Comparison of ENCODE assay signal across 16 mouse cellular contexts in the genomic region with DNA sequence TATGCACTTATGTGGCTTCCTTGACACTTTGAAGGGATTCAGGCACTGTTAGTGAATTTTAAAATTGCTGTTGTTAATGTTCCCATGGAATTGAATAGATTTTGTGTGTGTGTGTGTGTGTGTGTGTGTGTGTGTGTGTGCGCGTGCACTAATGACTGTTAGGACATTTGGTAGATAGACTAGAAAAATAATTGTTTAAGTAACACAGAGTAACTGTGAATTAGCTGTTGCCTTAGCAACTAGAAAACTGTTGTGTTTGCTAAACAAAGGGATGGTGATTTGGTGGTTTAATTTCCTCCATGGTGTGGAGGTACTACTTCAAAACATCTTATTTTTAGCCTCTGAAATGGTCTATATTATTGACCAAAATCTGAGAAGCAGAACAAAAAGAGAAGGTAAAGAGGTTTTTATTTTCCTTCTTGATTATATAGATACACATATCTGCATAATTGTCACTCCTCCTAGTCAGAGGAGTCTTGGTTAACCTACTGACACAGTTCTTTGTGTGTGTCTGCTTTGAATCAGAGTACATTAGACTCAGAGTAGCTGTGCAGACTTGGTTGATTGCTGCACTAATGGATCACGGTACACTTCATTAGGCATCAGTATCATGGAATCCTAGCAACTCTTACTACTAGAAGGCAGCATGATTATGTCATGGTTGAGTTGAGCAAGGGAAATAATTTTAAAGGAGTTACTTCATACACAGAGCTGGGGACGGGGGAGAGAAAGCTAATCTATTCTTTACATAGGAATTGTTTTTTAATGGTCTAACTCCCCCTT. TPM values are rescaled to one million over a fixed set of nuclear protein-coding genes. Genes with fewer than 3 reads are reported as not detected.
DNase-seq lines count a peak whose midpoint lies in the region; ATAC-seq lines count a peak whose summit lies in the region.
"Had no signal": no experiment of that assay in that cellular context is flagged by ENCODE, and none has a peak within 500 bp of the region (broad histone marks: within the 10 kb centered on the region; RNA-seq: fewer than 3 reads in every experiment).

No protein-coding gene starts in this region.

- peak; percentile 78 for ATAC-seq in neural tube, embryonic 11.5 days (ENCODE audit: insufficient read depth, low FRiP score, low TSS enrichment)
- peak; percentile 82 for ATAC-seq in hindbrain, embryonic 12.5 days (ENCODE audit: low FRiP score)
- peak; percentile 27; the same call in 1 of the 2 replicates for ATAC-seq in midbrain, embryonic 15.5 days (replicated peaks)
- ATAC-seq: intestine, postnatal 0 days had no signal

- 71% methylated on average over 4 of the region's 4 CpGs for WGBS in neural tube, embryonic 11.5 days
- 60% methylated on average over 4 of the region's 4 CpGs for WGBS in hindbrain, embryonic 12.5 days
- WGBS in midbrain, embryonic 15.5 days = 74% methylated on average over 4 of the region's 4 CpGs

- H3K4me1 ChIP-seq in neural tube, embryonic 11.5 days (ENCODE audit: control insufficient read depth, insufficient read depth, low read length) = no peaks in the 10 kb centered on the region
- peaks cover 8% of the 10 kb centered on the region for H3K4me1 ChIP-seq in hindbrain, embryonic 12.5 days
- peaks cover 10% of the 10 kb centered on the region; the same call in 1 of the 2 replicates for H3K4me1 ChIP-seq in midbrain, embryonic 15.5 days

- no peak overlapping the region for H3K4me2 ChIP-seq in neural tube, embryonic 11.5 days (ENCODE audit: low read depth)
- H3K4me2 ChIP-seq in hindbrain, embryonic 12.5 days (replicated peaks) = no peak overlapping the region
- H3K4me2 ChIP-seq in midbrain, embryonic 15.5 days = no peak overlapping the region
- H3K4me2 ChIP-seq: limb, embryonic 12.5 days; liver, embryonic 15.5 days had no signal

- H3K36me3 ChIP-seq in neural tube, embryonic 11.5 days (ENCODE audit: control insufficient read depth, insufficient read depth, low read length) = no peaks in the 10 kb centered on the region
- H3K36me3 ChIP-seq in hindbrain, embryonic 12.5 days = no peaks in the 10 kb centered on the region
- H3K36me3 ChIP-seq in midbrain, embryonic 15.5 days (replicated peaks) = no peaks in the 10 kb centered on the region
- H3K36me3 ChIP-seq: limb, embryonic 12.5 days; liver, embryonic 15.5 days had no signal

- no peak overlapping the region for H3K4me3 ChIP-seq in neural tube, embryonic 11.5 days (ENCODE audit: low read depth, low read length)
- H3K4me3 ChIP-seq in hindbrain, embryonic 12.5 days = no peak overlapping the region
- H3K4me3 ChIP-seq in midbrain, embryonic 15.5 days = no peak overlapping the region
- H3K4me3 ChIP-seq: limb, embryonic 12.5 days; liver, embryonic 15.5 days had no signal

- no peak overlapping the region for H3K27ac ChIP-seq in neural tube, embryonic 11.5 days (ENCODE audit: low read depth, low read length)
- peak overlapping the region; percentile 26 for H3K27ac ChIP-seq in hindbrain, embryonic 12.5 days
- no peak overlapping the region for H3K27ac ChIP-seq in midbrain, embryonic 15.5 days
- H3K27ac ChIP-seq: limb, embryonic 12.5 days; liver, embryonic 15.5 days had no signal

- H3K27me3 ChIP-seq in neural tube, embryonic 11.5 days (ENCODE audit: control insufficient read depth, insufficient read depth, low read length) = no peaks in the 10 kb centered on the region
- H3K27me3 ChIP-seq in hindbrain, embryonic 12.5 days = no peaks in the 10 kb centered on the region
- H3K27me3 ChIP-seq in midbrain, embryonic 15.5 days (replicated peaks) = no peaks in the 10 kb centered on the region
- H3K27me3 ChIP-seq: limb, embryonic 12.5 days; liver, embryonic 15.5 days had no signal

- H3K9me3 ChIP-seq in neural tube, embryonic 11.5 days (ENCODE audit: control insufficient read depth, low read length) = no peaks in the 10 kb centered on the region
- H3K9me3 ChIP-seq in hindbrain, embryonic 12.5 days (replicated peaks) = no peaks in the 10 kb centered on the region
- H3K9me3 ChIP-seq in midbrain, embryonic 15.5 days = no peaks in the 10 kb centered on the region
- H3K9me3 ChIP-seq: limb, embryonic 12.5 days; liver, embryonic 15.5 days had no signal

- no peak overlapping the region for H3K9ac ChIP-seq in neural tube, embryonic 11.5 days (ENCODE audit: low read length)
- H3K9ac ChIP-seq in hindbrain, embryonic 12.5 days = no peak overlapping the region
- H3K9ac ChIP-seq in midbrain, embryonic 15.5 days = no peak overlapping the region
- H3K9ac ChIP-seq: limb, embryonic 12.5 days; liver, embryonic 15.5 days had no signal

- no peak for DNase-seq in neural tube, embryonic 11.5 days (ENCODE audit: low spot score)
- no peak for DNase-seq in neural tube, embryonic 10.5 days (ENCODE audit: extremely low spot score, low spot score)
- DNase-seq in cerebellum, adult 11 months = no peak
- no peak for DNase-seq in kidney, postnatal 10 days
- no peak for DNase-seq in embryo, embryonic 10 days (ENCODE audit: low spot score)
- DNase-seq: cerebellum, adult 2 months; embryo, embryonic 11 days; heart, postnatal 14 days; kidney, postnatal 25 days; right cerebral cortex, postnatal 25 days; thymus, adult 18-20 months had no signal

RNA-seq across cellular contexts. Expression of a gene that starts 50.6 kb away (rescaled TPM):
- polyA plus RNA-seq in neural tube, embryonic 11.5 days (2014; fragmentation: Nextera tagmentation; extraction: Ambion mirVana) = 75.3 and 76.9 TPM in 2 replicates
- 68.1 and 76.6 TPM in 2 replicates for polyA plus RNA-seq in hindbrain, embryonic 12.5 days (2016; fragmentation: Nextera tagmentation; extraction: Ambion mirVana)
- polyA plus RNA-seq in midbrain, embryonic 15.5 days (2015; fragmentation: Nextera tagmentation; extraction: Ambion mirVana) = 69.7 and 70.9 TPM in 2 replicates

RNA-seq across cellular contexts. Expression of a gene that starts 50.9 kb away (rescaled TPM):
- 75.9 and 78.8 TPM in 2 replicates for polyA plus RNA-seq in neural tube, embryonic 11.5 days (2014; fragmentation: Nextera tagmentation; extraction: Ambion mirVana)
- 93.0 and 97.9 TPM in 2 replicates for polyA plus RNA-seq in hindbrain, embryonic 12.5 days (2016; fragmentation: Nextera tagmentation; extraction: Ambion mirVana)
- 77.7 and 81.1 TPM in 2 replicates for polyA plus RNA-seq in midbrain, embryonic 15.5 days (2015; fragmentation: Nextera tagmentation; extraction: Ambion mirVana)

Comparison
In these comparisons a context has a peak if more than half of its experiments do, and no peak if none do; other contexts are left out.
1. ATAC-seq: peak in every context shown above with its lines; median percentile 82 in hindbrain, embryonic 12.5 days; 78 in neural tube, embryonic 11.5 days; 27 in midbrain, embryonic 15.5 days.